Mouse (Mus musculus) retina, postnatal 7 days (tissue): ENCODE measurements around the gene Rab37.

Experiments used
- DNase-seq: peaks from one replicate; pipeline ENCODE4 v3.0.0-alpha.2; 2012; ENCODE audit warnings: low read depth, low spot score

The Rab37 gene

DNA sequence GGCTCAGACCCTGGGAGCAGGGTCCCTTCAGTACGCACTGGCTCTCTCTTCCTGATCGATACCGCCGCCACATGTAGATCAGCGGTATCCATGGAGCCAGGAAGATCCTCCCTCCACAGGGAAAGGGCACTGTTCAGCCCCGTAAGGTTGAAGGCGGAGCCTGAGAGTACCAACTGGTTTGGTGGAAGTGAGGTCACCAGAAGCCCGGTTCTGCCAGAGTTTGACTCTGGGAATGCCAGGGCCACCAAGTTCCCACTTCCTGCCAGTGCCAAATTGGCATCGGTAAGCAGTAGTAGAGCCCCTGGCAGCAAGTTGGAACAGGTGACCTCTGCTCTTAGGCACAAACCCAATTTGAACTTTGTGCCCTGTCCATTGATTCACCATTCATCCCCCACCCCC lies 73.7 kb downstream of the Rab37 start:
- no peak for DNase-seq

DNA sequence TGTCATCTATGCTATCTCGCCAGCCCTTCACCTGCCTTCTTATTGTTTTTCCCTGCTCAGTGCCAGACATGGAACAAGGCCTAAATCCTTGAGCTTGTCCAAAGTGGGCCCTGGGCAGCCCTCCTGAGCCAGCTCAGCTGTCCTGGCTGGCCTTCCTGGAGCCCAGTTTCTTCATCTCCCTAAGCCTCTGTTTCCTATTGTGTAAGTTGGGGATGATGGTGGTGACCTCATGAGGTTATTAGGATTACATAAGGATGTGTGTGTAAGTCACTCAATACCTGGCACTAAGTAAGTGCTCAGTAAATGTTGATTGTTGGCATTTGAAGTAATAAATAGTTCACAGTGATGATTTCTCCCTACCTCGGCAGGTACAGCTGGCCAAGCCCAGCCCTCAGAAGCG lies 75.5 kb downstream of the Rab37 start:
- DNase-seq, result no peak

DNA sequence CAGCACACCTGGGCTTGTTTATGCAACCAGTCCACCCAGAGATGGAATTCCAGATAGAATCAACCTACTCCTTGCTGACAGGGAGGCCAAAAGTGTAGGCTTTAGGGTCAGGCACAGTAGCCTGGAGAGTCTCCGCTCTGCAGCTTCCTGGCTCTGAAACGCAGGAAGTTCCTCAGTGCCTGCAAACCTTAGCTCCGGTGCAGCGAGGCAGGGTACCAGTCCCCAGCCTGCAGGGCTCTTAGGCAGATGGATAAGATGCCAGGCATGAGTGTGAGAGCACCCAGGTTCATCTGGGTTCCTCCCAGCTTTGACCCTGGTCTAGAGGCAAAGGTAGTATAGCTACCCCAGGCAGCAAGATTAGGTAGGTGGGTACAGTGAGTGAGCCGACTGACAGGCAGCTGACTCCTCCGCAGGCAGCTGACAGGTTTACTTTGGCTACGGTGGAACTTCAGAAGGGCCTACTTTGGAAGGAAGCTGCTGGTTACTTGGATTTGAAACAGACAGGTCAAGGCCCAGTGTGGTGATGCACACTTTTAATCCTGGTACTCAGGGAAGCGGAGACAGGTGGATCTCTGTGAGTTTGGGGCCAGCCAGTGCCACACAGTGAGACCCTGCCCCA lies 76.5 kb downstream of the Rab37 start:
- DNase-seq, result no peak

DNA sequence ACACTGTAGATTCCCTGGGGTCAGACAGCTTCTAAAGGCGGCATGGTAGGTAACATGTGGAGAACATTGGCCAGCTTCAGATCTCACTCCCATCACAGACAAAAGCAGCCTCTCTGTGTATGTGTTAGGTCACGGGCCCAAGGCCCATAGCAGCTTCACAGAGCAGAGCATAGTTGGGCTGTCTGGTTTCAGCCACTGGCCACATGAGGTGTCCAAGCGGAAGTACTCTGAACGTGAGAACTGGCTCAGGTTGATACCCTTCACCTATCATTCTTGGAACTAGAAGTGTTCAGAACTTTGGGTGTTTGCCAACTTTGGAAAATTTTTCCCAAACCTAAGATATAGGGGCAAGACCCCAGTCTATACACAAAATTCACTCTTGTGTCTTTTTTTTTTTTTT lies 78.2 kb downstream of the Rab37 start:
- DNase-seq, result no peak

DNA sequence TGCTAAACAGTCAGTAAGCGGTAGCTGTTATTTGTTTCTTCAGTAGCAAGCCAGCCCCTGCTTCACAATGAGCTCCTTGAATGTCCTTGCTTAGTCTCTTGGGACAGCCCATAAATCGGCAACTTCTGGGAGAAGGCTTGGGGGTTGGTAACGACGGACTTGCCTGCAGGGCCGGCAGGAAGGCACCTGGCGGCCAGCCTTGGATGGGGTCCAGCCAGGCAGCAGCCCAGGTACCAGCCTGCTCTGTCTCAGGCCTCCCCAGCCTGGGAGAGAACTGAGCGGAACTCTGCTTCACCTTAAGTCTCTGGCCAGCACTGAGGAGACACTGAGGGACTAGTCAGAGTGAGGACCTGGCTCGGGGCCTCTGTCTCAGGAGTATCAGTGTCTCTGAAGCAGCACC lies 79.9 kb downstream of the Rab37 start:
- no peak for DNase-seq

DNA sequence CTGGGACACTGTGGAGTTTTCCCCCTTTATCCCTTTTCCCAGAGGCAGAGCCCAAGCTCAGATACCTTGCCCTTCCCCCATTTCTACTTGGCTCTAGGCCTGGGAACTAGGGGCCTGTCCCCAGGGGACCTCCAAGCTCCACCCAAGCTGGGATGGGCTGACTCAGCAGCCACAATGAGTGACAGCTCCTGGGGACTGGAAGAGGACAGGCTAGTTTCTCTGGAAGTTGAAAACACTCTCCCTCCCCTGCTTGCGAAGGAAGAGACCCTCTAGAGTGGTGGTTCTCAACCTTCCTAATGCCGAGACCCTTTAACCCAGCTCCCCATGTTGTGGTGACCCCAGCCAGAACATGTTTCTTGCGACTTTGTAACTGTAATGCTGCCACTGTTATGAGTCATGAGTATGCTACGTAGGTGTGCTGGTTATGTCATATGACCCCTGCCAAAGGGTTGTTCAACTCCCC lies 81.6 kb downstream of the Rab37 start:
- no peak for DNase-seq

DNA sequence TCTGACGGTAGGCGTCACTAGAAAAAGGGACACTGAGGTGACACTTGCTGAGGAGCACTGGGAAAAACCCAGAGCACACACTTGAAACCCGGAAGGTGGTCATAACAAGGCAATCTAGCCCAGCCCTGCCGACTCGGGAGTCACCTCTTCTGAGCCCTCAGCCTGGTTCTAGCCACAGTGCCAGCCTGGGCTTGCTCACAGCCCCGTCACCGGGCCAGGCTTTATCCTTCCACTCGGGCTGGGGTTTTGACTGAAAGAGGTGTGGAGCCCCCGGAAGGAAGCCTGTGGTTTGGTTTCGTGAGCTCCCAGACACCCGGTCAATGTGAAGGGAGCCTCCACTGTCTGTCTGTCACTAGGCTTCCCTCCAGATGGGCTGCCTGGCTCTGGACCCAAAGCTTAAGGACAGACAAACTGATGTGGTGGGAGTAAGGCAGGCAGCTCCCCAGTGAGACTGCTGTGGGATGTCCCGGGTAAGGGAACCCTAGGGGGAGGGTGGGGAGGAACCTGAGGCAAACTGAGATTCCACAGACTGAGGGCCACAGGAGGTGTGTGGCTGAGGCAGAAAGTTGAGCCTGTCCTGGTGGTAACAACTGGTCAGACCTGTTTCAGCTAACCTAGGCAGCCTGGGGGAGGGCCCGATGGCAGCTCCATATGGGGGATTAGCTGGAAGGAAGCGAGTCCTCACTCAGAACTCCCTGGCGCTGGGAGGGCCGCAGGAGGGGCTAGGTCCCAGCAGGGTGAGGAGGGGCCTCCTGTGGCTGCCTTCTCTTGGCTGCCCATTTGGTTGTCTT lies 82.5 kb downstream of the Rab37 start:
- DNase-seq, result no peak

DNA sequence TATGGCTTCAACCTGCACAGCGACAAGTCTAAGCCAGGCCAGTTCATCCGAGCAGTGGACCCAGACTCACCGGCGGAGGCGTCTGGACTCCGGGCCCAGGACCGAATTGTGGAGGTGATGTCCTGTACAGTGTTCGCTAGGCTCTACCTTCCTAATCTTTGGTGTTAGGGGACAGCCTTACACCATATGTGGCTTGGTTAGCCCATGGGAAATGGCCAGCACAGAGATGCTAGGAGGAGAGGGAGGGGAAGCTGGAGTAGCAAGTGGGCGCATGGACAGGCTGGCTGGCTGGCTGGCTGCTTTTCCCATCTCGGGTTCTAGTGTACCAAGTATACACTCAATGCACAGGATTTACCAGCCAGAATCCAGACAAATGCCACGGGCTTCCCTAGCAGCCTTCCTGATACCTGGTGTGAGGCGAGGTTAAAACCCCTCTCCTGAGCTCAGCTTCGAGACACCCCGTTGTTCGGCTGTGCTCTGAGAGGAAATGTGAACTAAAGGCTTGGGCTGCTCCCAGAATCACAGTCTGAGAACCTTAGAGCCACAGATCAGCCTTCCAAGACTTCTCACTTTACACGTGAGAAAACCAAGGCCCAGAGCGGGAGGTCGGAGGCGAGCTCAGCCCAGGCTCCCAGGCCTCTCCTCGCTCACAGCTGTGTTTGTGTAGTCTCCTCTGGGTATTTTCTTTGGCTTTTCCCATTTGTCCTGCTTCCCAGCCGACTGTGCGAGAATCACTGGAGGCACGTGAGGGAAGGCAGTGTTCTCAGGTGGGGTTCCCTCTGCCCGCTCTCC lies 85.4 kb downstream of the Rab37 start:
- no peak for DNase-seq

DNA sequence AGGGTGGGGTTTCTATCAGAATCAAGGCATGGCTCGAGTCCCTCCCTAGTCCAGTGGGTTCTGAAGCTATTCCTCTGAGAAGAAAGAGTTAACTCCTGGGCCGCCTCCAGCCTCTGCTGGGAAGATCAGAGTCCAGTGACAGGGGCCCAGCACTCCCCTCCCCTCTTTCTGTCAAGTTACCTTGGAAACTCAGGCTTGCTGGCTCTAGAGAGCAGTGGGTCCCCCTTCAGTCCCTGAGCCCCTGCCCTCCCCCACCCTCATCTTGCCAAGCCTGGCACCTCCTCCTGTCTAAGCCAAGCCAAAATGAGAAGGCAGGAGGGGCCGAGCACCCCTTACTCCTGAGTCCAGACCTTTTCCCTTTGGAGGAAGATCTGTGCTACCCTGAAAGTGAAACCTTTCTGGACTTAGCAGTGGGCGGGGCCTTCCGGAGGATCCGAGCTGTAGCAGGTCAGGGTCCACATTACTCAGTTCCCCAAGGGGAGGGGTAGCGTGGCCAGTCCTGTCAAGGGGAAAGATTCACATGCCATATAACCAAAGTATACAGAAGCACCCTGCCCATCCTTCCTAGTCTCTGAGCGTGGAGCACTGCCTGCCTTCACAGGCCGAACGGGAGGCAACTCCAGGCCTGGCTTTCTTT lies 86.4 kb downstream of the Rab37 start:
- no peak for DNase-seq

DNA sequence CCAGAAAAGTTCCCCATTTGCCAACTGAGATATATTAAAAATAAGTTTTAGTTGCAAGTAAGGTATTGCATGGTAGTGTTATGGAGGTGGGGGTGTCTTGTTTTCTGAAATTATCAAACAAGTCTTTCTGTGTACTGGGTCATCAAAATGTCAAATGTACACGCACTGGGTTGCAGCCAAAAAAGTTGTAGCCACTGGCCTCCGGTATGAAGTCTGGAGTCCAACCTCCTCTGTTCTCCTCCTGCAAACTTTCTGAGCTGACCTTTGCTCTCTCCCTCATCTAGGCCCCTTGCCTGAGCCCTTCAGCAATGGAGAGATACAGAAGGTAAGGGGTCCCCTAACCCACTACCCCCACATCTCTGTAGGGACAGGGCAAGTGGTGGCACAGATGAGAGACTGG lies 87.5 kb downstream of the Rab37 start:
- no peak for DNase-seq

DNA sequence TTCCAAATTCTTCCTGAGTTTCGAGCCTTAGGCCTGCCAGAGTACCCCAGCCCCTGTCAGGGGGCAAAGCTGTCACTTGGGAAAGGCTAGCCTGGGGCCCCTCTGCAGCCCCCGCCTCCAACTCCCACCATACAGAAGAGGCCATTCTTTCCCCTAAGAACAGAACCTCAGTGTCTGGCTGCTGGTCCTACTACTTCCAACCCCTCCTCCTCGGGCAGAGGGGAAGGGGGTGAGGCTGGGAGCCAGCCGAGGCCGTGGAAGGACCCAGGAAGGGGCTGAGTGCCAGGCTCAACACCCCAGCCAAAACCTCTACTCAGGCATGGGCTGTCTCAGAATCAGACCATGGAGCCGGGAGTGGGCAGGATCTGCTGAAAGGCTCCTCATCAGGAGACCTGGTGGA lies 88.0 kb downstream of the Rab37 start:
- DNase-seq, result no peak

DNA sequence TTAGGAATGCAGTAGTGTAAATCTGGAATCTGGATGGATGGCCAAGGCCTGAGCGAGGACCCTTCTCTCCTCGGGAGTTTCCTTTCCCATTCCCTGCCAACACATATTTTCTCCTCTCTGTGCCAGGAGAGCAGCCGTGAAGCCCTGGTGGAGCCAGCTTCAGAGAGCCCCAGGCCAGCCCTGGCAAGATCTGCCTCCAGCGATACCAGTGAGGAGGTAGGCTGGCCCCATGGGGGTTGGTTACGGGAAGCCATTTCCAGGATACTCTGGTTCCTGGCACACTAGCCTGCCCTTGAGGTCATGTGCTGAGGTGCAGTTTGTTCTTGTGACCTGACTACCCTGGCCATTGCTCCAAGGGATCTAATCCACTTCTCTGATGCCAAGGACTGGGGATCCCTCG lies 88.7 kb downstream of the Rab37 start:
- no peak for DNase-seq

DNA sequence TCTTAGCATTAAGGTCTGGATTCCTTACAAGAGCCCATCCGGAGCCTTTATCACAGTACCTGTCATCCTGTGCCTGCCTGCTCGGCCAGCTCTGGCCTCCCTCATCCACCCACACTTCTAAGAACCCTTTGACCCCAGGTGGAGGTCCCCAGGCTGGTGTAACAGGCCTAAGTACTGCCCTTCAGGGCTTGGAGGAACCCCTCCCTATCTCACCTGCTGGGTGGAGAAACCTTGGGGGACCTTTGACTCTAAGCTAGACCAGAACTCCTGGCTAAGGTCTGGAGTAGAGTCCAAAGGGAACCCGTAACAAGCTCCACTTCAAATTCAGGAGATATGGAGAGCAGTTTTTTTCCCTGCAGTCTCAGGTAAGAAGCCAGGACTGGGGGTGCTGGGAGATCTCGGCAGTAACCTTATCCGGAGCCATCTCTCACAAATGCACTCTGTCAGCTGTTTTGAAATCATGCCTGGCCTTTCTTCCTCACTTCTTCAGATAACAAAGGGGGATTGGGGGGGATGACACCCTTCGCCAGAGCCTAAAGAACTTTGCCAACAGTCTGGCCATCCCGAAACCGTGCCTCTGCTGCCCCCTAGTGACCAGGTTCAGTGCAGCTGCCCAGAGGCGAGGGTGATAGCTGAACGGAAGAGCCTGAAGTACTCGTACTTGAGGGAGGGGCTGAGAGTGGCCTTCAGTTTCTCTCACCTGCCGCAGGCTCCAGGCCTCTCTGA lies 90.8 kb downstream of the Rab37 start:
- peak; percentile 67 for DNase-seq

DNA sequence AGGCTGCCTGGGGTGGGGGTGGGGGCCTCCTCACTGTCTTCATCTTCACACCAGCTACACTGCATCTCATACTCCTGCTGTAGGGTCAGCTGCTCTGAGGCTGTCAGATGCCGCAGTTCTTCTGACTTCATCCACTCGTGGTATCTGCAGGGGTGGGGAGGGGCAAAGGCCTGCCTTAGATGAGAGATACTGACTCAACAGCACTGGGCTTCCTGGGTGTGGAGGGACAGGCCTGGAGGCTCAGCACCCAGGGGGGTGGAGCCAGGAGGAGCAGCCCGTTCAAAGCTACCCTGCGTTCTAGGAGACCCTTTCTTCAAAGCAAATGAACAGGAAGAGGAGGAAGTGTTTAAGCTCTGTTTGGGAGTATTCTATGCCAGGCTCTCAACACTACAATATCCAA lies 93.7 kb downstream of the Rab37 start:
- DNase-seq, result no peak

DNA sequence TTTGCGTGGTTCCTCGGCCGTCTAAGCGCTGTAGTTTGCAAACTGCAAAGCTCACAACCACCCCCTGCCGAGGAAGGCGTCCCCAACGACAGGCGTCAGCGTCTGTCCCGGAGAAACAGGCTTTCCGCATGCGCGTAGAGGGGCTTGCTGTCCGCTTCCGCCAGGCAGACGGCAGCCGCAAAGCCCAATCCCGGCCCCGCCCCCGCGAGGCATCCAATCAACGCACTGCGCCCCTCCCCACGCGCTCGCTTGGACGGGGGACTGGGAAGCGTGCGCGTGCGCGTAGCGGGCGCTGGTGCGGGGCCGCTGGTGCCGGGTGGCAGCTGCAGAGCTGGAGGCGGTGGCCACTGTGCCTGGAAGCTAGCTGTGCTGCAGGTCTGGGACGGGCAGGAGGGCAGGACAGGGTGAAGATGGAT lies 96.0 kb downstream of the Rab37 start, which contains the start of gene Tmem104:
Gene Tmem104, plus strand, starts transcription at position 264 of the 416 bp plus-strand sequence.
- peak; percentile 98 for DNase-seq

DNA sequence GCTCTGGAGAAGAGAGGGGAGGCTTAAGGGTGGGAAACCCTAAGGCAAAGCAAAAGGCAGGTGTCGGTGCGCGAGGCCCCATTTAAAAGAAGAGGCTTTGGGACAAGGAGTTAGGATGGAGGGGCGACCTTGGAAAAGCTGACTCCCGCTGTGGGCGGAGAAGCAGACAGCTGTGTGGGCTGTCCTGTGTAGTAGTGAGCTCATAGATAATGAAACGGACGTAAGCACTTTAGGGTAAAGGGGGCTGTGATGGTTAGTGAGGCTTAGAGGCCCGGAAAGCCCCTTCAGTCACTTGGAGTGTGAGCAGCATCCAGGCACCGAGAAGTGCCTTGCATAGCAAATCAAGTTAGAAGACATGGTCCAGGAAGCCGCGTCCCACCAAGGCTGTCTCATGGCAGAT lies 96.5 kb downstream of the Rab37 start, which contains the start of gene Nat9:
Gene Nat9, minus strand, starts transcription at position 167 of the 400 bp plus-strand sequence.
- DNase-seq, result no peak

DNA sequence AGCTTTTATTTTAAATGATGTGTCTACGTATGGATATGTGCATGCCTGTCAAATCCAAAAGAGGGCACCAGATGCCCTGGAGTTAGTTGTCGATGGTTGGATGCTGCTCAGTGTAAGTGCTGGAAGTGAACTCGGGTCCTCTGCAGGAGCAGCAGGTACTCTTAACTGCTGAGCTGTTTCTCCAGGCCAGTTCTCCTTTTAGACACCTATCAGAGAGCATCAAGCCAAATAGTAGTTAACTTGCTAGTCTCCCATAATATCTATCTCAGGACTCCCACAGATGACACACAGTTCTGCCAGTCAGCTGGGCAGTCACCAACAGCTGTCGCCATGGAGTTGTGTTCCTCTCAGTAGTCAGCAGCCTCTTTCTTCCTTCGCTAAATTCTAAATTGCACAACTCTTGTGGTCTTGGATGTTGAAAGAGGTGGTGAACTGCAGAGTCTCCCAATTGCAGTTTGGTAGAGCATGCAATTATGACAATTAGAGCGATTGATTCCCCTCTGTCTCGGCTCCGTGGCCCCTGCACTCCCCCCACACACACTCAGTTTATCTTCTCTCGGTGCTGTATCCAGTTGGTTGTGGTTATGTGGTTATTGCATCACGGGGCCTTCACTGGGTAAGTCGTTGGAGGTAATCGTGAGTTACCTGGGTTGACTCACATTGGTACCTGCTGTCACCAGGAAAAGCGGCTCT lies 97.5 kb downstream of the Rab37 start:
- DNase-seq, result no peak

DNA sequence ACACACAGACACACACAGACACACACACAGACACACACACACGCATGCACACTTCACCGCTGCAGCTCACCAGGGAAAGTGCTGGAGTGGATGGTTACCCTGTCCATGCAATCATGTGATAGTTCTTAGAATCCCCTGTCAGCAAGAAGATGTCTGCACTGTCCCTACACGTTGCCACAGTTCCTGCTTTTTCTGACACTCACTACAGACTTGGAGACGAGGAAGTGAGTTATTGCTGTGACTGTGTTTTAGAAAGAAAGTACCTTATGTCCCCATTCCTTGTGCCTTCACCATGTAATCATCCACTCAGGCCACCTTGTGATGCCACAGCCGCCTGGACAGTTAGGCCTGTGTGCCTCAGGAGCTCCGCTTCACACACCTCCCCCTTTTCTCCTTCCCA lies 98.1 kb downstream of the Rab37 start:
- DNase-seq, result no peak

DNA sequence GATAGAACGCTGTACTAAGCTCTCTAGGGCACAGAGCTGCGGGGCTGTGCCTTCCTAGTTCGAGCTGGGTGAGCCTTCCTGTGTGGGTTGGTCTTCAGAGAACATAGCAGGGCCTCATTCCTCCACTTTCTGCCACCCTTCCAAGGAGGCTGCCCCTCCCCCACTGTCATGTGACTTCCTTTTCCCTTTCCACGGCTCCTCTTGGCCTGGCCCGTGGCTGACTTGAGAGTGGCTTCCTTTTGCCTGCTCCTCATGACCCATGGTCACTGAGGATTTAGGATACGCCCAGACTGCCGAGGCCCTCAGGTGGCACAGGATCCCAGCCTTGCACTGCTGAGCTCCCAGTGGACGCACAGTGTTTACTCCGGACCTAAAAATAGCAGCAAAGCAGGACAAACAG lies 100.9 kb downstream of the Rab37 start:
- DNase-seq, result no peak

DNA sequence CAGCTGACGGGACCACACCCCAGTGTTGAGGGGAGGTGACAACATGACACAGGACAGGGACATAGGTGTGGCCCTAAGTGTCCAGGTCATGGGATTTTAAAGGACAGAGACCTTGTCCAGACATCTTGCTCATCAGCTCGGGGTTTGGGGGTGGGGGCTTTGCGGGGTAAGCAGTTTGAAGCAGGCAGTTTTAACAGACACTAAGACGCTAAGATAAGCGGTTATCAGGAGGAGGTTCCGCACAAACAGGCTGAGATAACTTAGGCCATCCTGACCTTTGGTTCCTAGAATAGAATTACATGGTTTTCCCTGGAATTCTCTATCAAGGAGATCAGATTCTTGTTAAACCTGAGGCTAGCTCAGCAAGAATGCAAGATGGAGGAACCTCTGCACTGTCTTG lies 103.5 kb downstream of the Rab37 start:
- no peak for DNase-seq

DNA sequence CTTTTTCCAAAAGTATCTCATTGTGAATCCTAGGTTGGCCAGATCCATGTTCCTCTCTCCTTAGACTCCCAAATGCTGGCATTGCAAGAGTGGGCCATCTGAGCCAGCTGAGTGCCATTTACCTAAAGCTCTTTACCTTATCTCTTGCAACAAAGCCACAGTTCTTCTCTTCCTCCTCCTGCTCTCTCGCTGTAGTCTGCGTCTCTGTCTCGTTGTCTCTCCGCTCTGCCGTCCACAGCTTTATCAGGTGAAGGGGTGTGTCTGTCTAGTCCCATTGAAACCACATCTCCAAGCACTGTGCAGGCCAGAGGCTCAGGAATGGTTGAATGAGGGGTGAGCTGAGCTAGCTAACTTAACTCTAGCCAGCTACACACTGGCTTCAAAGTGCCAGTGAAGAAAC lies 104.7 kb downstream of the Rab37 start:
- DNase-seq, result no peak
